In the genomic region with DNA sequence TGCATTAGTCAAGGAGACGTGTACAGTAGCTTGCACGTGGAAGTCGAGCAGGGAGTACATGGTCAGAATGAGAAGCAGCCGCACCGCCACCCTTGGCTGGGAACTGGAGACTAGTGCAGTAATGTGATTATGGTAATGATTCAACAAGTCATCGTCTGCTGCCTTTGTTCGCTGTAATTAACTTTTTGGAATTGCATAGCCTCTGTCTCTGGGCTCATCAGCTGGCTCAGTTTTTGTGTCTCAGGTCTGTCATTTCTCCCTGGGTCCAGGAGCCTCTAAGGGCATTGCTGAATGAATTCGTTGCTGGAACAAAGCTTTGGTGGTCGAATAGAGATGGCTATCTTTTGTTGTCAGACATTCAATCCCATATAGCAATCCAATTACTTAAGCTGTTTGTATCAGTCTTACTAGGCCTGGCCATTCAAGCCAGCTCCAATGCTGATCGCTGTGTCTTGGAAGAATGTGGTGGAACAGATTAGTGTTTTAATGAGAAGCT, we compare ENCODE assay signal across 13 mouse cellular contexts. TPM values are rescaled to one million over a fixed set of nuclear protein-coding genes. Genes with fewer than 3 reads are reported as not detected.
DNase-seq lines count a peak whose midpoint lies in the region; ATAC-seq lines count a peak whose summit lies in the region.
"Had no signal": no experiment of that assay in that cellular context is flagged by ENCODE, and none has a peak within 500 bp of the region (broad histone marks: within the 10 kb centered on the region; RNA-seq: fewer than 3 reads in every experiment).

No protein-coding gene starts in this region.

- H3K9me3 ChIP-seq in embryonic facial prominence, embryonic 11.5 days (replicated peaks; ENCODE audit: control insufficient read depth, low read length): no peaks in the 10 kb centered on the region
- H3K9me3 ChIP-seq in embryonic facial prominence, embryonic 10.5 days: no peaks in the 10 kb centered on the region
- H3K9me3 ChIP-seq in forebrain, embryonic 15.5 days: no peaks in the 10 kb centered on the region
- no peaks in the 10 kb centered on the region for H3K9me3 ChIP-seq in midbrain, embryonic 12.5 days
- H3K9me3 ChIP-seq: liver, embryonic 15.5 days had no signal

- H3K4me1 ChIP-seq in embryonic facial prominence, embryonic 11.5 days (ENCODE audit: control insufficient read depth, insufficient read depth, low read length): no peaks in the 10 kb centered on the region
- H3K4me1 ChIP-seq in embryonic facial prominence, embryonic 10.5 days: peaks cover 9% of the 10 kb centered on the region
- H3K4me1 ChIP-seq in forebrain, embryonic 15.5 days: no peaks in the 10 kb centered on the region
- peaks cover 12% of the 10 kb centered on the region for H3K4me1 ChIP-seq in midbrain, embryonic 12.5 days
- H3K4me1 ChIP-seq: liver, embryonic 15.5 days had no signal

- WGBS in embryonic facial prominence, embryonic 11.5 days: 55% methylated on average over 10 of the region's 10 CpGs
- 59% methylated on average over 10 of the region's 10 CpGs for WGBS in embryonic facial prominence, embryonic 10.5 days
- 10% methylated on average over 10 of the region's 10 CpGs for WGBS in forebrain, embryonic 15.5 days
- WGBS in midbrain, embryonic 12.5 days: 11% methylated on average over 10 of the region's 10 CpGs

- H3K27ac ChIP-seq in embryonic facial prominence, embryonic 11.5 days (replicated peaks; ENCODE audit: low read depth, low read length): no peak overlapping the region
- H3K27ac ChIP-seq in embryonic facial prominence, embryonic 10.5 days (replicated peaks): no peak overlapping the region
- no peak overlapping the region for H3K27ac ChIP-seq in forebrain, embryonic 15.5 days (replicated peaks)
- peak overlapping the region; percentile 36; the same call in 1 of the 2 replicates for H3K27ac ChIP-seq in midbrain, embryonic 12.5 days (replicated peaks)
- H3K27ac ChIP-seq: liver, embryonic 15.5 days had no signal

- H3K4me2 ChIP-seq in embryonic facial prominence, embryonic 11.5 days (ENCODE audit: low read depth, low read length): no peak overlapping the region
- H3K4me2 ChIP-seq in forebrain, embryonic 15.5 days (replicated peaks): no peak overlapping the region
- H3K4me2 ChIP-seq in midbrain, embryonic 12.5 days (replicated peaks): 0 out of 2 replicates have a peak overlapping the region, but pooled peaks have one; percentile 13
- H3K4me2 ChIP-seq: liver, embryonic 15.5 days had no signal

- H3K36me3 ChIP-seq in embryonic facial prominence, embryonic 11.5 days (replicated peaks; ENCODE audit: control insufficient read depth, insufficient read depth, low read depth, low read length): no peaks in the 10 kb centered on the region
- no peaks in the 10 kb centered on the region for H3K36me3 ChIP-seq in embryonic facial prominence, embryonic 10.5 days (replicated peaks)
- H3K36me3 ChIP-seq in forebrain, embryonic 15.5 days: no peaks in the 10 kb centered on the region
- no peaks in the 10 kb centered on the region for H3K36me3 ChIP-seq in midbrain, embryonic 12.5 days
- H3K36me3 ChIP-seq: liver, embryonic 15.5 days had no signal

- ATAC-seq in embryonic facial prominence, embryonic 11.5 days (replicated peaks; ENCODE audit: insufficient number of reproducible peaks, low FRiP score, low TSS enrichment, low read depth): peak; percentile 76
- ATAC-seq in forebrain, embryonic 15.5 days (replicated peaks): peak; percentile 89
- ATAC-seq in midbrain, embryonic 12.5 days (ENCODE audit: low FRiP score, low read depth): peak; percentile 98

- H3K27me3 ChIP-seq in embryonic facial prominence, embryonic 11.5 days (ENCODE audit: control insufficient read depth, insufficient read depth, low read length): no peaks in the 10 kb centered on the region
- no peaks in the 10 kb centered on the region for H3K27me3 ChIP-seq in embryonic facial prominence, embryonic 10.5 days (replicated peaks; ENCODE audit: low read depth, poor library complexity, severe bottlenecking)
- H3K27me3 ChIP-seq in forebrain, embryonic 15.5 days: no peaks in the 10 kb centered on the region
- peaks cover 6% of the 10 kb centered on the region; the same call in 1 of the 2 replicates for H3K27me3 ChIP-seq in midbrain, embryonic 12.5 days
- H3K27me3 ChIP-seq: liver, embryonic 15.5 days had no signal

- no peak overlapping the region for H3K4me3 ChIP-seq in embryonic facial prominence, embryonic 11.5 days (ENCODE audit: low read depth, low read length)
- H3K4me3 ChIP-seq in embryonic facial prominence, embryonic 10.5 days: no peak overlapping the region
- H3K4me3 ChIP-seq in forebrain, embryonic 15.5 days: no peak overlapping the region
- no peak overlapping the region for H3K4me3 ChIP-seq in midbrain, embryonic 12.5 days
- H3K4me3 ChIP-seq: liver, embryonic 15.5 days had no signal

- intact Hi-C loops in gastrocnemius, postnatal 36 days (cut with DNase I): no loop called here
- intact Hi-C loops in left cerebral cortex, postnatal 36 days (cut with DNase I): no loop called here

- DNase-seq in embryonic facial prominence, embryonic 11.5 days (ENCODE audit: low spot score): peak; percentile 2
- no peak for DNase-seq in embryonic facial prominence, embryonic 10.5 days (ENCODE audit: low spot score)
- peak; percentile 61 for DNase-seq in Muller cell, postnatal 12 days (ENCODE audit: inconsistent ontology term)
- DNase-seq in gastrocnemius, postnatal 36 days: no peak
- no peak for DNase-seq in right cerebral cortex, postnatal 14 days
- no peak for DNase-seq in left cerebral cortex, postnatal 36 days (ENCODE audit: low spot score in 2 of 2)
- DNase-seq: adrenal gland, postnatal 14 days; cerebellum, adult 2 months; heart, adult 18-20 months; right cerebral cortex, adult 18-20 months had no signal

- no peak overlapping the region for H3K9ac ChIP-seq in embryonic facial prominence, embryonic 11.5 days (replicated peaks; ENCODE audit: low read length)
- no peak overlapping the region for H3K9ac ChIP-seq in forebrain, embryonic 15.5 days (replicated peaks)
- H3K9ac ChIP-seq in midbrain, embryonic 12.5 days (replicated peaks): no peak overlapping the region
- H3K9ac ChIP-seq: liver, embryonic 15.5 days had no signal

RNA-seq across cellular contexts. Expression of a gene that starts 36.8 kb away (rescaled TPM):
- polyA plus RNA-seq in embryonic facial prominence, embryonic 11.5 days (2014; fragmentation: Nextera tagmentation; extraction: Ambion mirVana): 14.2 and 15.8 TPM in 2 replicates
- 18.4 and 22.2 TPM in 2 replicates for polyA plus RNA-seq in embryonic facial prominence, embryonic 10.5 days (2016; fragmentation: Nextera tagmentation; extraction: Ambion mirVana)
- polyA plus RNA-seq in forebrain, embryonic 15.5 days (2015; fragmentation: Nextera tagmentation; extraction: Ambion mirVana): 10.0 and 11.2 TPM in 2 replicates
- polyA plus RNA-seq in midbrain, embryonic 12.5 days (2016; fragmentation: Nextera tagmentation; extraction: Ambion mirVana): 51.2 and 53.0 TPM in 2 replicates
- total RNA-seq in gastrocnemius, postnatal 36 days (2021): 1 to 10 TPM; 5.6 to 6.0 TPM
- 1 to 10 TPM; 5.3 to 5.8 TPM for total RNA-seq in left cerebral cortex, postnatal 36 days (2021)

Comparison
In these comparisons a context has a peak if more than half of its experiments do, and no peak if none do; other contexts are left out.
1. DNase-seq: peak in embryonic facial prominence, embryonic 11.5 days (single experiment) and Muller cell, postnatal 12 days (single experiment); none in embryonic facial prominence, embryonic 10.5 days (single experiment), gastrocnemius, postnatal 36 days (0 of 2), right cerebral cortex, postnatal 14 days (single experiment) and left cerebral cortex, postnatal 36 days (0 of 2).
2. Peak in every context shown above with its lines, with median percentiles within 50 percentile points of each other: ATAC-seq.